Mouse (Mus musculus): ENCODE measurements around the gene Inpp4a.

The Inpp4a gene

GRCm38 (mm10) chr1:37359395-37360092 is 59.9 kb downstream of the Inpp4a start:
- DNase-seq, result no peak

DNA sequence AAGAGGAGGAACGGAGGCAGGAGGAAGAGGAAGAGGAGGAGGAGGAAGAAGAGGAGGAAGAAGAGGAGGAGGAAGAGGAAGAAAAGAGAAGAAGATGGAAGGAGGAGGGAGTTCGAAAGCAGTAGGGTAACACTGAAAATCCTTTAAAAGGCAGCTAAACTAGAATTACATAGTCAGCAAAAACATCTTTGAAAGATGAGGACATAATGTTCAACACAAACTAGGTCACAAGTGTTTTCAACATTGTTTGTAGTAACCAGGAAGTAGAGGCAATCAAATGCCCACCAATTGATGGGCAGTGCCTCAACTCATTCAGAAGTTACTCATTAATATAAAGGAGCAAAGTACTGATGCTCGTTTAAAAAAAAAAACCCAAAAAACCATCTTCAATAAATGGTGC is 61.1 kb downstream of the Inpp4a start:
- DNase-seq, result no peak

GRCm38 (mm10) chr1:37362721-37363120 is 63.1 kb downstream of the Inpp4a start:
- no peak for DNase-seq

GRCm38 (mm10) chr1:37368125-37368524 is 68.5 kb downstream of the Inpp4a start:
- DNase-seq, result no peak

- DNase-seq, result no peak
These were observed 69.2 kb downstream of the Inpp4a start for GRCm38 (mm10) chr1:37368768-37369385.

- DNase-seq, result no peak
These were observed 76.5 kb downstream of the Inpp4a start for GRCm38 (mm10) chr1:37376177-37376576.

DNA sequence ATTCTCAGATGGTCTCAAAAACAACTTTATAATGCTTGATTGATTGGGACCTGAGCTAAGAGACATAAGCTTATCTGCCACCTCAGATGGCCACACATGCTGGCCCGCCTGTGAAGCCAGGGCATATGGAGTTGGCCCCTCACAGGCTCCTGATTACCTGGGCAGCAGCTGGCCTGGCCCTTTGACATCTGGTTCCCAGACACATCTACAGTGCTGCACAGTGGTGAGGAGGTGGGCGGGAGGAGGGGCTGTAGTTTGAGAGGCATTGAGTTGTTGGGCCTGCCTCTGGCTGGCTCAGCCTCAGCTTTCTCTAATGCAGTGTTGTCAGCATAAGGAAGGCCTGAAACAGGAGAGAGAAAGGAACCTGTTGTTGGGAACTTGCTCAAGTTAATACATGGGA is 77.1 kb downstream of the Inpp4a start:
- DNase-seq, result no peak

GRCm38 (mm10) chr1:37378095-37378494 is 78.4 kb downstream of the Inpp4a start:
- DNase-seq, result no peak

GRCm38 (mm10) chr1:37379536-37379935 is 79.9 kb downstream of the Inpp4a start:
- peak; percentile 18 for DNase-seq

- peak; percentile 25 for DNase-seq
These were observed 81.2 kb downstream of the Inpp4a start for GRCm38 (mm10) chr1:37380913-37381312.

DNA sequence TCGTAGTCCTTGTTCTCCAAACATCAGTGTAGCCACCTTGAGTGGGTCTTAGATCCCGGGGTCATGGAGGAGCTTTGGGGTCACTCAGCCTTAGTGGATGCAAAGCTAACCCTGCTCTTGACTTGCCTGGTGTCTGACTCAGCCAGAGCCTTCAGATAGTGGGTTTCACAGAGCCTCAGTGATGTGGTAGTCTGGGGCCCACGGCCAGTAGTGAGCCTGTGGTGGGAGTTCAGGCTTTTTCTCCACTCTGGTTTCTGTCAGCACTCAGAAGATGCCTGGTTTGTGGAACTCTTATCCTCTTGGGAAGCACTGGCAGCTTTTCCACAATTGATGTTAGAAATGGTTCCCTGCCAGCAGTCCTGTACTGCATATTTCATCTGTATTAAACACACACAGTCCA is 84.6 kb downstream of the Inpp4a start:
- DNase-seq, result no peak

DNA sequence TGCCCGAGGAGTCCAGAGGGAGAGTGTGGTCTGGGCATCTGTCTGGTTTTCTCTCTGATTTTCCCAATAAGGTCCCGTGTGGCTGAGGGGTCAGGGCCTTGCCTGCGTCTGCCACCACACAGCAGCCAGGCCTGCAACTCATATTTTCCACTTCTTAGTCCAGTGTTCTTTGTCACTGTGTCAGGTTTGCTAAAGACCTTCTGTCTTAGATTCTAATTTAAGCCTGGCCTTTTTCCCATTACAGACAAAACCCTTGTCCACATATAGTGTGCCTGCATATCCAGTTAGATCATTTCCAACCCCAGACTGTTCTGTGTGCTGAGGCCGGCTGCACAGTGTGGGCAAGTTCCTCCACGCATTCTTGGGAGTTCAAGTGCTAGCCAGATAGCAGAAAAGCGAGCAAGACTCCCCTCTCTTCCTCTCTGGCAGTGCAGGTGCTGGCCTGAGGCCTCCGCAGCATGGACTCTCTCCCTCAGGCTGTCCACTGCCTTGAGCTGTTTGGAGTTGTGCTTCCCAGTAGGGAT is 86.8 kb downstream of the Inpp4a start:
- peak; percentile 16 for DNase-seq

DNA sequence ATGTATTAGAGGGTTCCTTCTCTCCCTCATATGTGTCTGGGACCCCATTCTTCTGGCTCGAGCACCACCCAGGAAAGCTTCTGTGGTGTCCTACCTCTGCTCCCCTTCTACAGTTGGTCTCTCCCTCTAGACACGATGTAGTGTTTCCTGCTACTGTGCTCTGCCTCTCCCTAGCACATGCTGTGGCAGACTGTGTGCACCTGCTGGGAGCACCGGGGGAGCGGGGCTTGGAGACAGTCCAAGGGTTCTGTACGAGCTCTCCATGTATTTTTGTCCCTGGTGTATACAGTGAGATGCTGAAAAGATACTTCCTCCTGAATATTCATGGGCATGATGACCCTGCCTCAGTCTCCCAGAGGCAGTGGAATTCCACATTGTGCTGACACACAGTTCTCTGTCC is 93.5 kb downstream of the Inpp4a start:
- DNase-seq, result no peak

DNA sequence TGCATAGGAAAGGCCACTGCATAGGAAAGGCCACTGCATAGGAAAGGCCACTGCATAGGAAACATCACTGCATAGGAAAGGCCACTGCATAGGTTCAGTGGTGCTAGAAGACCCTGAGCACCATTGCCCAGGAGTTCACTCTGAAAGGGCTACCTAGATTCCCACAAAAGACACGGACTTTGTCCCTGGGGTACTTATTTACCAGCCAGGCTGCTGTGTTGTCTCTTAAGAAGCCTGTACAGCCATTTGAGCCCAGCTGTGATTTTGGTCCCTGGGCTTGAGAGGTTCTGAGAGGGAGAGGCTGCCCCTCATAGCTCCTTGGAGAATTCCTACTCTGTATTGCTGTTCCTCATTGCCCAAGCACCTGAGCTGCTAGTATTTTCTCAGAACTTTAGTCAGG is 96.8 kb downstream of the Inpp4a start:
- no peak for DNase-seq

- peak; percentile 28 for DNase-seq
These were observed 99.3 kb downstream of the Inpp4a start for GRCm38 (mm10) chr1:37398961-37399360.

GRCm38 (mm10) chr1:37399734-37400133 is 100.1 kb downstream of the Inpp4a start:
- no peak for DNase-seq

DNA sequence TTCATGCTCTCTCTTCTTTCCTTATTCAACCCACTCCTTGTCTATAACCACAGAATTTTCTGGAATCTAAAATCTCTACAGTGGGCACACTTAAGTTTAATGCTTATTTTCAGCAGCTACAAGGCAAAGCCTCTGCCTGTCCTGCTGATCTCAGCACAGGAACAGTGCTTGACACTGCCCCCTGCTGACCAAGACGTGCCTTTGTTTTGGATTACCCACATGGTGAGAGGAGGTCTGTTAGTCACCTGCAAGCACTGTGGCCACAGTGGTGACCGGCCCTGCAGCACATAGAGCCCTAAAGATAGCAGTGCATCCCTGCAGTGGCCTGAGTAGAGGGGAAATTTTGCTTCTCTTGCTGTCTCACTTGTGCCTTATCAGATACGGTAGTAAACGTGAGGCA is 102.0 kb downstream of the Inpp4a start:
- DNase-seq, result peak; percentile 67

DNA sequence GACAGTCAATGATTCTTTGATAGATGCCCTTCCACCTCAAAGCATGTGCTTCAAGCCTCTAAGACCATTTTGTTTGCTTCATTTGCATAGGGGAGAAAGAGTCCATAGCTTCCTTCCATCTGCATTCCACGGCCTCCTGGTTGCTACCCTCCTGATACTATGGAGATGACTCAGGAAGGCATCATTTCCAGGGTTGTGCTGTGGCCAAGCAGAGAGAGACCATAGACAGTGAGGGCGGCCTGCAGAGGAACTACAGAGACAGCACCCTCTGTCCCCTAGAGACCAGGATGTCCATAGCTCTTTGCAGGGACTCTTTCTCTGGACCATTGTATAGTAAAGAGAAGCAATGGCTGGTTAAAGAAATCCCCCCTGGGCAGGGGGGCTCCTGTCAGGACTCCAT is 105.5 kb downstream of the Inpp4a start:
- DNase-seq, result no peak

GRCm38 (mm10) chr1:37407228-37407627 is 107.6 kb downstream of the Inpp4a start:
- DNase-seq, result no peak

DNA sequence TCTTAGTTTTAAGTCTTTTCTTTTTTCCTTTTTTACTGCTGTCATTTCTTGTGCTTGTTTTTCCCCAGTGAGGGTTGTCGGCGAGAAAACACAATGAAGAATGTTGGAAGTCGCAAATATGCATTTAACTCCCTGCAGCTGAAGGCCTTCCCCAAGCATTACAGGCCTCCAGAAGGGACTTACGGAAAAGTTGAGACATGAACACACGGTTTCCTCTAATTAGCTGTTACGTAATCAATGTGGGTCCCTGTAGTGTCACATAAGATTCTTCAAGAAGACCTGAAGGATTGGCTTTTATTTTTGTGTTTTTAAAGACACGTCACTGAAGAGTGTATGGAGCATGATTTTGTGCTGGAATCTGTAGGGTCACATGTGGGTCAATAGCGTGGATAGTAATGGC is 108.4 kb downstream of the Inpp4a start:
- no peak for DNase-seq

DNA sequence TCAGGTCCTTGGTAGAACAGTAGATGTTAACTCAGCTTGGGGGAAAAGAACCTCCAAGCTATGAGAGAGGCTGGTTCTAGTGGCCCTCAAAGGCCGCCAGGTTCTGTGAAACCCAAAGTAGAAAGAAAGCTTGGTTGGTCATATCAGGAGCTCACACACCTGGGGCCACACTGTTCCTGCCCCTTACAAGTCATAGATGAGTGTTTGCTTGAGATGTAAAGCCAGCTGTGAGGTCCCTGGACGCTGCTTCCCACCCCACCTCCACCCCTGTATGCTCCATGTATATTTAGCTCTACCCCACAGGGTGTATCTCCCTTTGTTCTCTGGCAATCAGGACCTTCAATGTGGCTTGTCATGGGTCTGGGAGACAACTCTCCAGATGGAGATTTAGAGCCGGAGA is 109.0 kb downstream of the Inpp4a start:
- DNase-seq, result no peak

DNA sequence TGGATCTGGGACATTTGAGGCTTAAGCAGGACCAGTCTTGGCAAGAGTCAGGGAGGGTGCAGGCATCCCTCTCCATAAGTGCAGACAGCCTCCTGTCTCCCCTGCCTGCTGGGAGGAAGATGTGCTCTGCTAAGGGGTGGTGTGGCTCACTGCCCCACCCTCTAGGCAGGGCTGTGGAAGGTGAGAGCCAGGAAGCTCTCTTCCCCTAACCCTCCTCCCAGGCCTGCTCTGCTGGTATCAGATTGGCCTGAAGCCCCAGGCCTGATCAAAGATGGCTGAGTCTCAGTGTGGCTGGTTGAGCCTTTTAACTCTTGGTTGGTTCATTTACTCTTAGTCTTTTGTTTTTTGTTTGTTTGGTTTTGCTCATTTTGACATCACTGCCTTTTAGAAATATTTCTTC is 110.0 kb downstream of the Inpp4a start:
- no peak for DNase-seq

DNA sequence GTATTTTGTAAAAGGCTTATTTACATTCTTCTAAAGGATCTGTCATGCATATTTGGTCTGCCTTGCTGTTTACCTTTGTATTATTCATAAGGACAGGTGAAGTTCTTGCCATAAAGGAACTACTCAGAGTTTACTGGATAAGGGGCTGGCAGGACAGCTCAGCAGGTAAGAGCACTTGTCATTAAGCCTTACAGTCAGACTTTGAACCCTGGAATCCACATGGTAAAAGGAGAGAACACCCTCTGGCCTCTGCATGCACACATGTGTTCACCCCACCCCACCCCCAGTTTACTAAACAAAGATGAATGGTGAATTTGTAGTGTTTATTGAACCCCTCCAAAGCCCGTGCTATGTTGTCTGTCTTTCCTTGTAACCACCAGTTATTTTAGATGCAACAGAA is 115.7 kb downstream of the Inpp4a start:
- DNase-seq, result no peak

DNA sequence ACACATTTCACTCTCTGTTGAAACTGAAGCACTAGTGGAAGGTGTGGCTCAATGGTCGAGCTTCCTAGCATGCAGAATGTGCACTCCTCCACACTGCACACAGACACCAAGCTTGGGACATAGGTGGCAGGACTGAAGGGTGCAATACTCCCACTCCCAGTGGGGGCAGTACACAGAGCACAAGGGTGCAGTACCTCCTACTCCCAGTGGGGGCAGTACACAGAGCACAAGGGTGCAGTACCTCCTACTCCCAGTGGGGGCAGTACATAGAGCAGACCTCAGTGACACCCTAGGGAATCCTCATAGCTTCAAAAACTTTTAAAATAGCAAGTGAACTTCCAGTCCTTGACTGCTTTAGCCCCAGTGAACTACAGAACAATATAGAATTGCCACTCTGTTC is 119.8 kb downstream of the Inpp4a start:
- peak; percentile 76 for DNase-seq

Data from lung, postnatal 10 days (tissue).